Mouse (Mus musculus): ENCODE measurements around the gene Gm20388. TPM values are rescaled to one million over a fixed set of nuclear protein-coding genes. Genes with fewer than 3 reads are reported as not detected.

Gm20388 gene
- polyA plus RNA-seq, 1 experiment from 2014 or later: 8.3 TPM

DNA sequence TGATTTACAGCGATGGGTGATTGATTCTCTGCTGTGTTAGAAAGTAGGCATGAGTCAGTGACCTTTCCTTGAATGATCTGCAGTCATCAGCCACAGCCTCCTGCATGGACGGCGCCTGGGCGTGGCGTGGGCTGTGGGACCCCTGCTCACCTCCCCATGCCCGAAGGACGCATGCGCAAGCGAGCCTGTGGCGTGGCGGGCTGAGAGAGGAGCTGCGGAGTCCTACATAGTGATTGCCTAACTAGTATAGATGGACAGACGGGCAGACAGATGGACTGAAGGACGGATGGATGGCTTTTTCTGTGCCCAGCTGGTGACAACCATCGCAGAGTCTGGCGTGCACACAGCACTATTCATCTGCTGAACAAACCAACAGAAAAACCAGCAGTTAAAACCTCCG lies 1106.0 kb downstream of the Gm20388 start:
- Histone ChIP-seq H3K9ac (ENCODE audit: low read length) (no peak overlapping the region), H3K4me2 (ENCODE audit: low read length) (peak overlapping the region; percentile 30), H3K4me3 (ENCODE audit: low read depth, low read length) (no peak overlapping the region), H3K36me3 (ENCODE audit: control insufficient read depth, insufficient read depth, low read length) (no peaks in the 10 kb centered on the region), H3K27ac (ENCODE audit: low read depth) (no peak overlapping the region; the same call in 1 of the 2 replicates), H3K27me3 (replicated peaks; ENCODE audit: control insufficient read depth, insufficient read depth, low read length) (no peaks in the 10 kb centered on the region), H3K9me3 (ENCODE audit: control insufficient read depth, low read length) (no peaks in the 10 kb centered on the region), H3K4me1 (replicated peaks; ENCODE audit: control insufficient read depth, insufficient read depth, low read length) (peaks cover 26% of the 10 kb centered on the region)
- 57% methylated on average over 17 of the region's 17 CpGs for WGBS
- DNase-seq (ENCODE audit: low spot score) (no peak), ATAC-seq (replicated peaks; ENCODE audit: low FRiP score, low TSS enrichment, low read depth) (no peak)

DNA sequence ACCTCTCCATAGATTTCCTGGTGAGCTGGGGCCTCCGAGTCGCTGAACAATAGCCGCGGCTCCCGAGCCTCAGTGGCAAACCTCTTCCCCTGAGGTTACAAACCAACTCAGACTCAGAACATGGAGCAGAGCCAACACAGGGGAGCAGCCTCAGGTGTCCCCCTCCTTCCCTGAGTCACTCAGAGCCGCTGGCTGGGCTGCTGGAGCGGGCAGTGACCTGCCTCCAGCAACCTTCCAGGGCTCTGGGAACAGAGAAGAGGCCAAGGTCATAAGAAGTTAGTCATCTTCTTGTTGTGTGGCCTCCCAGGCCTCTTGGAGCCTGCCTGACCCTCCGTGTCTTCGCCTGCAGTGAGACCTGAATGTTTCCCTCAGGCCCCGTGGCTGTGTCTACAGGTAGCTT lies 1107.6 kb downstream of the Gm20388 start:
- DNase-seq (ENCODE audit: low spot score): no peak
- Histone ChIP-seq H3K36me3 (ENCODE audit: control insufficient read depth, insufficient read depth, low read length) (no peaks in the 10 kb centered on the region), H3K4me3 (ENCODE audit: low read depth, low read length) (no peak overlapping the region), H3K9me3 (ENCODE audit: control insufficient read depth, low read length) (no peaks in the 10 kb centered on the region), H3K9ac (ENCODE audit: low read length) (no peak overlapping the region), H3K4me1 (replicated peaks; ENCODE audit: control insufficient read depth, insufficient read depth, low read length) (peaks cover 27% of the 10 kb centered on the region), H3K4me2 (ENCODE audit: low read length) (no peak overlapping the region), H3K27me3 (replicated peaks; ENCODE audit: control insufficient read depth, insufficient read depth, low read length) (no peaks in the 10 kb centered on the region), H3K27ac (ENCODE audit: low read depth) (peak overlapping the region; percentile 16; the same call in 1 of the 2 replicates)
- WGBS: 77% methylated on average over 10 of the region's 10 CpGs
- ATAC-seq (replicated peaks; ENCODE audit: low FRiP score, low TSS enrichment, low read depth): no peak

GRCm38 (mm10) chr8:121021488-121021887 lies 1110.8 kb downstream of the Gm20388 start:
- Histone ChIP-seq H3K4me2 (ENCODE audit: low read length) (no peak overlapping the region), H3K27ac (ENCODE audit: low read depth) (no peak overlapping the region), H3K9me3 (ENCODE audit: control insufficient read depth, low read length) (no peaks in the 10 kb centered on the region), H3K9ac (ENCODE audit: low read length) (no peak overlapping the region), H3K36me3 (ENCODE audit: control insufficient read depth, insufficient read depth, low read length) (no peaks in the 10 kb centered on the region), H3K27me3 (replicated peaks; ENCODE audit: control insufficient read depth, insufficient read depth, low read length) (no peaks in the 10 kb centered on the region), H3K4me1 (replicated peaks; ENCODE audit: control insufficient read depth, insufficient read depth, low read length) (peaks cover 35% of the 10 kb centered on the region), H3K4me3 (ENCODE audit: low read depth, low read length) (no peak overlapping the region)
- no peak for ATAC-seq (replicated peaks; ENCODE audit: low FRiP score, low TSS enrichment, low read depth)
- WGBS: 31% methylated on average over 12 of the region's 12 CpGs
- DNase-seq (ENCODE audit: low spot score): no peak

GRCm38 (mm10) chr8:121023003-121023402 lies 1112.4 kb downstream of the Gm20388 start:
- WGBS: 79% methylated on average over 4 of the region's 4 CpGs
- Histone ChIP-seq H3K4me2 (ENCODE audit: low read length) (no peak overlapping the region; the same call in 1 of the 2 replicates), H3K27ac (ENCODE audit: low read depth) (peak overlapping the region; percentile 60; the same call in 1 of the 2 replicates), H3K4me1 (replicated peaks; ENCODE audit: control insufficient read depth, insufficient read depth, low read length) (peaks cover 39% of the 10 kb centered on the region), H3K36me3 (ENCODE audit: control insufficient read depth, insufficient read depth, low read length) (no peaks in the 10 kb centered on the region), H3K9me3 (ENCODE audit: control insufficient read depth, low read length) (no peaks in the 10 kb centered on the region), H3K27me3 (replicated peaks; ENCODE audit: control insufficient read depth, insufficient read depth, low read length) (no peaks in the 10 kb centered on the region), H3K4me3 (ENCODE audit: low read depth, low read length) (no peak overlapping the region), H3K9ac (ENCODE audit: low read length) (no peak overlapping the region)
- DNase-seq (ENCODE audit: low spot score) (no peak), ATAC-seq (replicated peaks; ENCODE audit: low FRiP score, low TSS enrichment, low read depth) (no peak)

DNA sequence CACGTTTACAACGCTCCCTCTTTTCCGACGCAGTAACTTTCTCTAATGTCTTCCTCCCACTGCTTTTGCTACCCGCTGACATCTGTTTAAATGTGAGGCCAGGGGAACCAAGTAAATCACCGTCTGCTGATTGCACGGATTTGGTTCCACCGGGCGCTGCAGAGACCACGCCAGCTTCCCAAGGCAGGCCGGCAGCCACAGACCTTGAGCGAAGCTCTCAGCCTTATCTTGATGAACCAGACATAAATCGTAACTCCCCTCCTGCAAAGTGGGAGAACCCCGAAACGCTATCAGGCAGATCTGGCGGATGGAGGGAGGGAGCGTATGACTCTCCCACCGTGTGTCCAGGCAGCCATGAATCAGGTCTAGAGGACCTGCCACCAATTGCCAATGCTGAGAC lies 1113.1 kb downstream of the Gm20388 start:
- WGBS: 12% methylated on average over 18 of the region's 18 CpGs
- H3K4me3 ChIP-seq (ENCODE audit: low read depth, low read length): no peak overlapping the region
- H3K9me3 ChIP-seq (ENCODE audit: control insufficient read depth, low read length): no peaks in the 10 kb centered on the region
- H3K9ac ChIP-seq (ENCODE audit: low read length): no peak overlapping the region
- H3K4me2 ChIP-seq (ENCODE audit: low read length): peak overlapping the region; percentile 6; the same call in 1 of the 2 replicates
- no peaks in the 10 kb centered on the region for H3K36me3 ChIP-seq (ENCODE audit: control insufficient read depth, insufficient read depth, low read length)
- DNase-seq (ENCODE audit: low spot score) (peak; percentile 68), ATAC-seq (replicated peaks; ENCODE audit: low FRiP score, low TSS enrichment, low read depth) (no peak)
- peaks cover 41% of the 10 kb centered on the region for H3K4me1 ChIP-seq (replicated peaks; ENCODE audit: control insufficient read depth, insufficient read depth, low read length)
- peak overlapping the region; percentile 60; the same call in 1 of the 2 replicates for H3K27ac ChIP-seq (ENCODE audit: low read depth)
- no peaks in the 10 kb centered on the region for H3K27me3 ChIP-seq (replicated peaks; ENCODE audit: control insufficient read depth, insufficient read depth, low read length)

DNA sequence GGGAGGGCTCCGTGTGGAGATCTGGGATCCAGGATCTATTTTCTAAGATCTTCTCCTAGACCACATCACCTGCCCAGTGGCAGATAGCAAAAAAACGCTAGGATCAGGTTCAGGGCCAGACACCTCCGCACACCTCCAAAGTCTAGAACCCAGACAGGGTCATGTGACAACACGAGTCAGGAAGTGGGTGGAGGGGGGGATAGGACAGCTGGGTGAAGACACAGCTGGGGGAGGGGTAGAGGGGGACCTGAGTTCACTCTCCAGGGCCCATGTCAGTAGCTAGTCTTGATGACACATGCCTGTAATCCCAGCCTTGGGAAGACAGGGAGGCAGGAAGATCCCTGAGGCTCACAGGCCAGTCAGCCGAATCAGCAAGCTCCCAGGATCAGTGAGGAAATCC lies 1114.8 kb downstream of the Gm20388 start:
- DNase-seq (ENCODE audit: low spot score): no peak

GRCm38 (mm10) chr8:121027787-121028186 lies 1117.1 kb downstream of the Gm20388 start:
- DNase-seq (ENCODE audit: low spot score) (peak; percentile 65), ATAC-seq (replicated peaks; ENCODE audit: low FRiP score, low TSS enrichment, low read depth) (peak; percentile 58; the same call in 1 of the 2 replicates)
- 18% methylated on average over 13 of the region's 13 CpGs for WGBS
- Histone ChIP-seq H3K9ac (ENCODE audit: low read length) (no peak overlapping the region), H3K27me3 (replicated peaks; ENCODE audit: control insufficient read depth, insufficient read depth, low read length) (no peaks in the 10 kb centered on the region), H3K4me2 (ENCODE audit: low read length) (no peak overlapping the region), H3K9me3 (ENCODE audit: control insufficient read depth, low read length) (no peaks in the 10 kb centered on the region), H3K4me3 (ENCODE audit: low read depth, low read length) (no peak overlapping the region), H3K4me1 (replicated peaks; ENCODE audit: control insufficient read depth, insufficient read depth, low read length) (peaks cover 26% of the 10 kb centered on the region), H3K36me3 (ENCODE audit: control insufficient read depth, insufficient read depth, low read length) (no peaks in the 10 kb centered on the region), H3K27ac (ENCODE audit: low read depth) (peak overlapping the region; percentile 54; the same call in 1 of the 2 replicates)

More for the DNA sequence above, 1114.8 kb downstream of the Gm20388 start:
- Histone ChIP-seq H3K4me2 (ENCODE audit: low read length) (no peak overlapping the region), H3K4me1 (replicated peaks; ENCODE audit: control insufficient read depth, insufficient read depth, low read length) (peaks cover 41% of the 10 kb centered on the region), H3K9ac (ENCODE audit: low read length) (no peak overlapping the region), H3K27ac (ENCODE audit: low read depth) (no peak overlapping the region), H3K36me3 (ENCODE audit: control insufficient read depth, insufficient read depth, low read length) (no peaks in the 10 kb centered on the region), H3K27me3 (replicated peaks; ENCODE audit: control insufficient read depth, insufficient read depth, low read length) (no peaks in the 10 kb centered on the region), H3K9me3 (ENCODE audit: control insufficient read depth, low read length) (no peaks in the 10 kb centered on the region), H3K4me3 (ENCODE audit: low read depth, low read length) (no peak overlapping the region)
- WGBS: 56% methylated on average over 5 of the region's 5 CpGs
- ATAC-seq (replicated peaks; ENCODE audit: low FRiP score, low TSS enrichment, low read depth): no peak

DNA sequence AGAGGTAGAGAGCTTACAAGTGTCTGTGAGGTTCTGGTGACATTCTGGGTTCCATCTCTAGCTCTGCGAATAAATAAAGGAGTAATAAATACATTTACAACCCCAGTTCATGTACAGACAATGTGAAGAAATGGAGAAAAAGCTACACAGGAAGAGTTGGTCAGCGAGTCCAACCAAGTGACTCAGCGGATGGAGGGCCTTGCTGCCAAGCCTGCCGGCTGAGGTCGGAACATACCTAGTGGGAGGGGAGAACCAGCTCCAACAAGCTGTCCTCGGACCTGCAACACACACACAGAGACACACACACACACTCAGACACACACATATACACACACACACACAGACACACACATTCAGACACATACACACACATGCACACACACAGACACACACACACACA lies 1118.4 kb downstream of the Gm20388 start:
- peaks cover 22% of the 10 kb centered on the region for H3K4me1 ChIP-seq (replicated peaks; ENCODE audit: control insufficient read depth, insufficient read depth, low read length)
- H3K9ac ChIP-seq (ENCODE audit: low read length): no peak overlapping the region
- no peak overlapping the region for H3K27ac ChIP-seq (ENCODE audit: low read depth)
- H3K9me3 ChIP-seq (ENCODE audit: control insufficient read depth, low read length): no peaks in the 10 kb centered on the region
- H3K4me2 ChIP-seq (ENCODE audit: low read length): no peak overlapping the region
- ATAC-seq (replicated peaks; ENCODE audit: low FRiP score, low TSS enrichment, low read depth) (no peak), DNase-seq (ENCODE audit: low spot score) (no peak)
- no peaks in the 10 kb centered on the region for H3K36me3 ChIP-seq (ENCODE audit: control insufficient read depth, insufficient read depth, low read length)
- H3K4me3 ChIP-seq (ENCODE audit: low read depth, low read length): no peak overlapping the region
- H3K27me3 ChIP-seq (replicated peaks; ENCODE audit: control insufficient read depth, insufficient read depth, low read length): no peaks in the 10 kb centered on the region
- WGBS: 73% methylated on average over 6 of the region's 6 CpGs

- Histone ChIP-seq H3K4me3 (ENCODE audit: low read depth, low read length) (no peak overlapping the region), H3K9me3 (ENCODE audit: control insufficient read depth, low read length) (no peaks in the 10 kb centered on the region), H3K4me2 (ENCODE audit: low read length) (no peak overlapping the region), H3K4me1 (replicated peaks; ENCODE audit: control insufficient read depth, insufficient read depth, low read length) (peaks cover 24% of the 10 kb centered on the region), H3K27me3 (replicated peaks; ENCODE audit: control insufficient read depth, insufficient read depth, low read length) (no peaks in the 10 kb centered on the region), H3K9ac (ENCODE audit: low read length) (no peak overlapping the region), H3K36me3 (ENCODE audit: control insufficient read depth, insufficient read depth, low read length) (no peaks in the 10 kb centered on the region), H3K27ac (ENCODE audit: low read depth) (no peak overlapping the region)
- 50% methylated on average over 10 of the region's 10 CpGs for WGBS
- no peak for ATAC-seq (replicated peaks; ENCODE audit: low FRiP score, low TSS enrichment, low read depth)
- no peak for DNase-seq (ENCODE audit: low spot score)
These were observed 1119.9 kb downstream of the Gm20388 start for GRCm38 (mm10) chr8:121030496-121031040.
